Mouse (Mus musculus) CD4-positive, CD25-positive, alpha-beta regulatory T cell (primary cell): ENCODE results near the gene Ap5b1. TPM values are rescaled to one million over a fixed set of nuclear protein-coding genes. Genes with fewer than 3 reads are reported as not detected.

ENCODE experiments used
- polyA plus RNA-seq: library from polyadenylated mRNA; unstranded; fragments of 100-300 nt; shearing (Covaris generic); gene quantifications from one replicate; pipeline ENCODE4 v1.2.1, GENCODE M21; 2017

Ap5b1 gene
- 18.3 TPM for polyA plus RNA-seq

GRCm38 (mm10) chr19:5567534-5568469 is at the start of gene Ap5b1:
Gene Ap5b1, plus strand, starts transcription at chr19:5568025.

GRCm38 (mm10) chr19:5560457-5561041 is 7.3 kb upstream of the Ap5b1 start, which contains the start of gene Ovol1:
Gene Ovol1, minus strand, starts transcription at chr19:5560646.

DNA sequence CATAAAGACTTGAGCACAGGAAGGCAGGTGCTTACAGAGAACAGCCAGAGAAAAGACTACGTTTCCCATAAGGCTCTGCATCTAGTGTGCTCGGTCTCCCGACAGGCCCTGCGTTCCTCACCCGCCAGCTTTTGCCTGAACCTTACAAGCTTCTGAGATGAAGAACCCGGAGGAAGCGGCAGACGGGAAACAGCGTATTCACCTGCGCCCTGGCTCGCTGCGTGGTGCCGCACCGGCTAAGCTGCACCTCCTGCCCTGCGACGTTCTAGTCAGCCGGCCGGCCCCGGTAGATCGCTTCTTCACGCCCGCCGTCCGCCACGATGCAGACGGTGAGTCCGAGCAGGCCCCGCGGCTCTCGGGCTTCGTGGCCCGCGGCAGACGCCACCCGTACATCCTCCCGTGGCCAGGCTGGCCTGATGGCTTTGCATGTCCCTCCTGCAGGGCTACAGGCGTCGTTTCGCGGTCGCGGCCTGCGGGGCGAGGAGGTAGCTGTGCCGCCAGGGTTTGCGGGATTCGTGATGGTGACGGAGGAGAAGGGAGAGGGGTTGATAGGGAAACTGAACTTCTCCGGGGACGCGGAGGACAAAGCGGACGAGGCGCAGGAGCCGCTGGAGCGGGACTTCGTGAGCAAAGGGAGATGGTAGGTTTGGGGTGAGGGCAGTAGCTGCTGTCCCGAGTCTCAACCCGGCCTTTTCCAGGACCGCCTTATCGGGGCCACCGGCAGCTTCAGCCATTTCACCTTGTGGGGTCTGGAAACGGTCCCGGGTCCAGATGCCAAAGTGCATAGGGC is 34.1 kb downstream of the Ap5b1 start, which contains the start of gene Rnaseh2c:
Gene Rnaseh2c, plus strand, starts transcription at position 122 of the 790 bp plus-strand sequence.

DNA sequence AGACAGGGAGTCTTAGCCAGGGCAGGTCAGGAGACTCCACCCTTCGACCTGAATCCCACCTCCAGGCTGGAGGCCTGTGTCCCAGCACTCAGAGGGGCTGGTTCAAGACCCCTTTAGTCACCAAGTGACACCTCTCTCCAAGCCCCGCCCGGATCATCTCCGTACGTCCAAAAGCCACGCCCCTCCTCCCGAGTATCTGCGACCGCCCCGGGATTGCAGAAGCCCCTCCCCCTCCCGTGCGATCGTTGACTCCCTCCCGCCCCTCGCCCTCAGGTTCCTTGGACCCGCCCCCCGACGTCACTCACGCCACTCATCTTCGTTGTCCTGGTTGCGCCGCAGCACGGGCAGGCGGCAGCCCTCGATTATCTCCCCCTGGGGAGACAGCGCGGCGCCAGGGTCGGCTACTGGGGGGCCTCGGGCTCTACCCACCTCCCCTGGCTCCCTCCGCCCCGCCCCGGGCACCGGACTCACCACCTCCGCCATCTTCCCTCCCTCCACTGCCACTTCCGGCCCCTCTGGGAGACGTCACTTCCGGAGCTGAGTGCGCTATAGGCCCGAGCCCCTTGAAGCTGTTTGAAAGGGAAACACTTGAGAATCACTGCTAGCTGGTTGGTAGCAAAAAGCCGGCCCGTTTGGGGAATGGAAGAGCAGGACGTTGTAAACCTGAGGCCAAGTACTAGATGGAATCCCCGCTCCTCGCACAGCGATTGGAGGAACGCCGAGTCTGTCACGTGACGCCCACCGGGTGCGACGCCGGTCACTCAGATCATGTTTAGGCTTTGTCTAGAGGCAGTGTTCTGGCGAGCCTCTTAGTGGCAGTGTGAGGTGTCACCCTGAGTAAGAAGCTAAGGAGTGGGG is 42.0 kb downstream of the Ap5b1 start, which contains the start of gene Kat5:
Gene Kat5, minus strand, starts transcription at position 691 of the 858 bp plus-strand sequence.

Other genes with a start within 250 kb of the Ap5b1 start
- gene Catsper1, start 232.3 kb upstream of the Ap5b1 start, polyA plus RNA-seq = not detected
- gene Cst6, start 218.5 kb upstream of the Ap5b1 start, polyA plus RNA-seq = 0.91 TPM
- gene Eif1ad, start 201.3 kb upstream of the Ap5b1 start, polyA plus RNA-seq = 63.2 TPM
- 304 TPM for gene Banf1, start 200.9 kb upstream of the Ap5b1 start, polyA plus RNA-seq
- 213 TPM for gene Sart1, start 179.3 kb upstream of the Ap5b1 start, polyA plus RNA-seq
- 0.85 TPM for gene Tsga10ip, start 165.5 kb upstream of the Ap5b1 start, polyA plus RNA-seq
- 225 TPM for gene Drap1, start 143.0 kb upstream of the Ap5b1 start, polyA plus RNA-seq
- 42.6 TPM for gene AI837181, start 142.9 kb upstream of the Ap5b1 start, polyA plus RNA-seq
- gene Fosl1, start 120.5 kb upstream of the Ap5b1 start, polyA plus RNA-seq = not detected
- 12.2 TPM for gene Ccdc85b, start 110.1 kb upstream of the Ap5b1 start, polyA plus RNA-seq
- gene Fibp, start 107.4 kb upstream of the Ap5b1 start, polyA plus RNA-seq = 166 TPM
- gene Ctsw, start 99.5 kb upstream of the Ap5b1 start, polyA plus RNA-seq = 225 TPM
- 1.9 TPM for gene Efemp2, start 94.1 kb upstream of the Ap5b1 start, polyA plus RNA-seq
- 81.5 TPM for gene Mus81, start 79.6 kb upstream of the Ap5b1 start, polyA plus RNA-seq
- gene Cfl1, start 77.6 kb upstream of the Ap5b1 start, polyA plus RNA-seq = 3,756 TPM
- gene 1700020D05Rik, start 64.2 kb upstream of the Ap5b1 start, polyA plus RNA-seq = not detected
- gene Snx32, start 57.5 kb upstream of the Ap5b1 start, polyA plus RNA-seq = 17.4 TPM
- gene Ovol1, start 7.4 kb upstream of the Ap5b1 start, polyA plus RNA-seq = not detected
- 127 TPM for gene Rnaseh2c, start 33.8 kb downstream of the Ap5b1 start, polyA plus RNA-seq
- 56.1 TPM for gene Kat5, start 42.2 kb downstream of the Ap5b1 start, polyA plus RNA-seq
- 180 TPM for gene Rela, start 69.5 kb downstream of the Ap5b1 start, polyA plus RNA-seq
- gene Sipa1, start 95.7 kb downstream of the Ap5b1 start, polyA plus RNA-seq = 265 TPM
- gene Map3k11, start 120.7 kb downstream of the Ap5b1 start, polyA plus RNA-seq = 69.2 TPM
- 55.9 TPM for gene Pcnx3, start 120.9 kb downstream of the Ap5b1 start, polyA plus RNA-seq
- gene Kcnk7, start 136.3 kb downstream of the Ap5b1 start, polyA plus RNA-seq = 1.5 TPM
- gene Ehbp1l1, start 158.3 kb downstream of the Ap5b1 start, polyA plus RNA-seq = 51.3 TPM
- gene Fam89b, start 161.6 kb downstream of the Ap5b1 start, polyA plus RNA-seq = 107 TPM
- 0.48 TPM for gene Ltbp3, start 172.9 kb downstream of the Ap5b1 start, polyA plus RNA-seq
- 66.3 TPM for gene Scyl1, start 203.4 kb downstream of the Ap5b1 start, polyA plus RNA-seq